Mouse (Mus musculus) erythroblast, embryonic 14.5 days (primary cell): ENCODE data around the gene Rpp14. TPM values are rescaled to one million over a fixed set of nuclear protein-coding genes. Genes with fewer than 3 reads are reported as not detected.
A peak's percentile ranks its signal among the peaks of the same experiment; 100 is the strongest.

Experiments
- H3K27me3 ChIP-seq: 2 replicates; pipeline ENCODE4 v1.6.1; 2012; ENCODE audit warnings: inconsistent platforms; ENCODE audit not compliant: control insufficient read depth
- H3K36me3 ChIP-seq: 2 replicates; pipeline ENCODE4 v1.6.1; 2012; ENCODE audit warnings: mild to moderate bottlenecking, inconsistent platforms; ENCODE audit not compliant: control insufficient read depth
- H3K4me1 ChIP-seq: 2 replicates; pipeline ENCODE4 v1.6.1; 2012; ENCODE audit warnings: inconsistent platforms; ENCODE audit not compliant: control insufficient read depth
- H3K4me3 ChIP-seq: replicated peaks from 2 replicates; pipeline ENCODE3; 2012; ENCODE audit warnings: moderate library complexity, mild to moderate bottlenecking, inconsistent platforms
- H3K9me3 ChIP-seq: 2 replicates; pipeline ENCODE4 v1.6.1; 2012; ENCODE audit warnings: low read length, inconsistent platforms, mixed read lengths; ENCODE audit not compliant: control insufficient read depth
- GATA1 ChIP-seq: IDR thresholded peaks from 2 replicates; pipeline ENCODE4 v1.6.1; 2012; ENCODE audit warnings: low read length, inconsistent platforms, mixed read lengths
- TAL1 ChIP-seq: IDR thresholded peaks from 3 replicates; pipeline ENCODE4 v1.6.1; 2012; ENCODE audit warnings: low read length, inconsistent platforms, mixed read lengths
- polyA plus RNA-seq: library from polyadenylated mRNA; stranded (reverse); fragments of >175 nt; gene quantifications from 2 replicates; pipeline ENCODE4 v1.2.3, GENCODE M21; 2012

The Rpp14 gene
- polyA plus RNA-seq, 1 experiment = 0.06 TPM

- TF ChIP-seq GATA1 = no peak
- TF ChIP-seq TAL1 = no peak
- Histone ChIP-seq H3K9me3 (no peaks in the 10 kb centered on the region), H3K4me1 (no peaks in the 10 kb centered on the region), H3K27me3 (no peaks in the 10 kb centered on the region), H3K36me3 (peaks cover 58% of the 10 kb centered on the region), H3K4me3 (no peak overlapping the region)
These were observed 8.8 kb downstream of the Rpp14 start for GRCm38 (mm10) chr14:8089016-8089415.

DNA sequence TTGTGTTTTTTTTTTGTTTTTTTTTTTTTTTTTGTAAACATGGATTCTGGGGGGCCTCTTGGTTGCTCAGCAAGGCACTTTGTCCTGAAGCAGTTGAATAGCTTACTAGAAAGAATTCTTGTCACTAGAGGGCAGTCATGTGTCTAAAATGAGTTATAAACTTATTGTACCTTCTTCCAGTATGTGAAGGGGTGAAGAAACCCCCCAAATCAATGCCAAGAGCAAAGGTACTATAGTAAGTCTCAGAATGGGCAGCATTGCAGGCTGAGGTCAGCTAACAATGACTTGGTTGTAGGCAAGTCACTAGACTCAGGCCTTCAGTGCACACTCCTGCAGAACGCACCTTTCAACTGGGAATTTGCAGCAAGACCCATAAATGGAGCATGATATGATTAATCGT lies 12.4 kb downstream of the Rpp14 start:
- no peak overlapping the region for H3K4me3 ChIP-seq
- TF ChIP-seq TAL1 (no peak), GATA1 (no peak)
- no peaks in the 10 kb centered on the region for H3K9me3 ChIP-seq
- peaks cover 32% of the 10 kb centered on the region for H3K36me3 ChIP-seq
- peaks cover 3% of the 10 kb centered on the region for H3K4me1 ChIP-seq
- H3K27me3 ChIP-seq = no peaks in the 10 kb centered on the region

- Histone ChIP-seq H3K27me3 (peaks cover 4% of the 10 kb centered on the region), H3K36me3 (peaks cover 29% of the 10 kb centered on the region), H3K4me3 (no peak overlapping the region), H3K9me3 (no peaks in the 10 kb centered on the region), H3K4me1 (peaks cover 8% of the 10 kb centered on the region)
- TF ChIP-seq TAL1 (no peak), GATA1 (no peak)
These were observed 13.3 kb downstream of the Rpp14 start for GRCm38 (mm10) chr14:8093427-8093826.

DNA sequence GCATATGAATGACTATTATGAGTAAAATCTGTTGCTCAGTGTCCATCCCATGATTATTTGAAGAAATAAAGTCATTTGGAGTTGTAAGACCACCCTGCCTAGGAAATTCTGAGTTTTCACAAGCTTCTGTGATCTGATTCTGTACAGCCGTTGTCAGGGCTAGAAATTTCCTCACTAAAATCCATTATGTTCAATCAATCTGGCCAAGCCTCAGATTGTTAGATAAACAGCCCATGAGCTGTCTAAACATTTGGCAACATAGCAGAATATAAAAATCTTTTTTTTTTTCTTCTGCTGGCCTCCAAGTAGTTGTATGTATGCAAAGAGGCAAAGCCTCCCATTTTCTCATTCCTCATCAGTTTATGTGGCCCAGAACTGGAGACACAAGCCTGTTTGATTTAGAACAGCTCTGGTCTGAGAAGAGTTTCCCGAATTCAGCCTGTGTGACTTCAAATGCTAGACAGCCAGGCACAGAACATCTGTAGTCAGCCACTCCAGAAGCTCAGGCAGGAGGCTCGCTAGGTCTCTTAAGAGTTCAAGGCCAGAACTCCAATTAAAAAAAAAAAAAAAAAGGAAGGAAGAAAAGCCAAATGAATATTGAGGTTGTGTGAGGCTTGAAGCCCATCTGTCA lies 14.9 kb downstream of the Rpp14 start:
- Histone ChIP-seq H3K9me3 (no peaks in the 10 kb centered on the region), H3K27me3 (peaks cover 14% of the 10 kb centered on the region), H3K4me1 (peaks cover 23% of the 10 kb centered on the region), H3K4me3 (no peak overlapping the region), H3K36me3 (peaks cover 12% of the 10 kb centered on the region)
- TF ChIP-seq TAL1 (no peak), GATA1 (no peak)

DNA sequence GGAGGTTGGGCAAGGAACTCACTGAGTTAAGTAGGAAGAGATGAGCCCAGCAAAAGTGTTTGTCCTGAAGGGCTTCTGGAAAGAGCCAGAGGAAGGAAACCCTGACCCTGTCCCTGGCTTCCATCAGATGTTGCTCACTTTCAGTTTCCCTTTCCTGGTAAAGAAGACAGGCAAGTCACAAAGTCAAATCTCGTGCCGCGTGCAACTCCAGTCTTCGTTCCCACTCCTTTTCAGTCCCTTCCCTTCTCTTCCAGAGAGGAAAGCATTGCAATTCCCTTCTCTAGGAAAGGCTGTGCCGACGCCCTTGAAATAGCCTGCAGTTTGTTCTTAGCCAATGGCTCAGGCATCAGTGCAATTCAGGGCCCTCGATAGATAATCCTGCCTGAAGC lies 15.4 kb downstream of the Rpp14 start:
- H3K4me1 ChIP-seq = peaks cover 23% of the 10 kb centered on the region
- peaks cover 7% of the 10 kb centered on the region for H3K36me3 ChIP-seq
- no peaks in the 10 kb centered on the region for H3K9me3 ChIP-seq
- H3K4me3 ChIP-seq = no peak overlapping the region
- H3K27me3 ChIP-seq = peaks cover 14% of the 10 kb centered on the region
- TF ChIP-seq TAL1 = no peak
- TF ChIP-seq GATA1 = no peak

- Histone ChIP-seq H3K36me3 (no peaks in the 10 kb centered on the region), H3K4me1 (peaks cover 23% of the 10 kb centered on the region), H3K4me3 (peak within 1 kb of the TSS; percentile 80), H3K27me3 (peaks cover 14% of the 10 kb centered on the region), H3K9me3 (no peaks in the 10 kb centered on the region)
- TF ChIP-seq TAL1 (no peak), GATA1 (no peak)
These were observed 18.0 kb downstream of the Rpp14 start, which contains the start of gene Pxk for GRCm38 (mm10) chr14:8097978-8098686. Pxk (plus strand) TSS chr14:8098211.

- Histone ChIP-seq H3K9me3 (no peaks in the 10 kb centered on the region), H3K4me3 (peak overlapping the region; percentile 80), H3K27me3 (peaks cover 14% of the 10 kb centered on the region), H3K4me1 (peaks cover 23% of the 10 kb centered on the region), H3K36me3 (no peaks in the 10 kb centered on the region)
- TF ChIP-seq TAL1 (no peak), GATA1 (no peak)
These were observed 18.5 kb downstream of the Rpp14 start for GRCm38 (mm10) chr14:8098687-8098995.

GRCm38 (mm10) chr14:8099561-8100021 lies 19.4 kb downstream of the Rpp14 start:
- Histone ChIP-seq H3K36me3 (no peaks in the 10 kb centered on the region), H3K4me3 (peak overlapping the region; percentile 80), H3K9me3 (no peaks in the 10 kb centered on the region), H3K4me1 (peaks cover 23% of the 10 kb centered on the region), H3K27me3 (peaks cover 14% of the 10 kb centered on the region)
- TF ChIP-seq GATA1 (no peak), TAL1 (no peak)

GRCm38 (mm10) chr14:8101886-8102285 lies 21.7 kb downstream of the Rpp14 start:
- no peak for TF ChIP-seq TAL1
- TF ChIP-seq GATA1 = no peak
- Histone ChIP-seq H3K4me1 (peaks cover 21% of the 10 kb centered on the region), H3K36me3 (no peaks in the 10 kb centered on the region)

More at GRCm38 (mm10) chr14:8101886-8102285, 21.7 kb downstream of the Rpp14 start:
- H3K9me3 ChIP-seq = no peaks in the 10 kb centered on the region
- H3K4me3 ChIP-seq = no peak overlapping the region
- H3K27me3 ChIP-seq = peaks cover 14% of the 10 kb centered on the region
